Mouse (Mus musculus) frontal cortex, postnatal 10 days (tissue): Measurements from ENCODE around the gene Npc2.

ENCODE experiments used
- DNase-seq, 2 experiments: peaks; one replicate each; pipeline ENCODE4 v3.0.0; 2022; ENCODE audit warnings: low spot score in 2 of 2, mixed read lengths in 1 of 2

Gene Npc2

GRCm38 (mm10) chr12:84728421-84728820 is 44.5 kb downstream of the Npc2 start:
- DNase-seq = no peak

- DNase-seq = no peak
Measured at GRCm38 (mm10) chr12:84727434-84727833, 45.5 kb downstream of the Npc2 start.

- no peak for DNase-seq
Measured at GRCm38 (mm10) chr12:84726986-84727385, 46.0 kb downstream of the Npc2 start.

- no peak for DNase-seq
Measured at GRCm38 (mm10) chr12:84726391-84726790, 46.6 kb downstream of the Npc2 start.

- no peak for DNase-seq
Measured at GRCm38 (mm10) chr12:84718462-84719244, 54.3 kb downstream of the Npc2 start.

- DNase-seq = no peak
Measured at GRCm38 (mm10) chr12:84714578-84714977, 58.4 kb downstream of the Npc2 start.

GRCm38 (mm10) chr12:84709842-84710439 is 63.0 kb downstream of the Npc2 start:
- DNase-seq = no peak

GRCm38 (mm10) chr12:84707804-84708203 is 65.1 kb downstream of the Npc2 start:
- no peak for DNase-seq

GRCm38 (mm10) chr12:84706886-84707285 is 66.1 kb downstream of the Npc2 start:
- DNase-seq = no peak
